Mouse (Mus musculus) embryonic fibroblast, embryonic 13.5 days (primary cell): ENCODE measurements around the gene Polrmt. TPM values are rescaled to one million over a fixed set of nuclear protein-coding genes. Genes with fewer than 3 reads are reported as not detected.

Experiments
- H3K27ac ChIP-seq: 2 replicates; pipeline ENCODE4 v1.5.1; 2012; ENCODE audit warnings: low read length, control low read depth, inconsistent platforms; ENCODE audit not compliant: insufficient read depth
- H3K4me1 ChIP-seq: 2 replicates; pipeline ENCODE4 v1.6.1; 2011; ENCODE audit warnings: low read length; ENCODE audit not compliant: control insufficient read depth, insufficient read depth
- H3K4me3 ChIP-seq: 2 replicates; pipeline ENCODE4 v1.5.1; 2011; ENCODE audit warnings: mild to moderate bottlenecking, control low read depth, low read length; ENCODE audit not compliant: insufficient read depth
- CTCF ChIP-seq: IDR thresholded peaks from 2 replicates; pipeline ENCODE4 v1.5.1; 2011; ENCODE audit warnings: mild to moderate bottlenecking, control low read depth, low read length, moderate library complexity, borderline replicate concordance; ENCODE audit not compliant: insufficient read depth
- POLR2A ChIP-seq: IDR thresholded peaks from 2 replicates; pipeline ENCODE4 v1.6.1; 2011; ENCODE audit warnings: low read depth, mild to moderate bottlenecking, control low read depth, low read length, moderate library complexity
- polyA plus RNA-seq: library from polyadenylated mRNA; stranded (reverse); fragments of >200 nt; gene quantifications from 2 replicates; pipeline ENCODE4 v1.2.4, GENCODE M21; 2011; ENCODE audit warnings: low read depth; ENCODE audit not compliant: missing spikeins, insufficient read length

The Polrmt gene
- polyA plus RNA-seq, 1 experiment, result 14.9 TPM

- Histone ChIP-seq H3K27ac (no peak overlapping the region), H3K4me3 (no peak overlapping the region), H3K4me1 (no peaks in the 10 kb centered on the region)
- TF ChIP-seq POLR2A (no peak), CTCF (peak; percentile 29; the same call in 1 of the 2 replicates)
Observed at GRCm38 (mm10) chr10:79788386-79789158, 42.2 kb upstream of the Polrmt start.

GRCm38 (mm10) chr10:79783920-79784800 lies 37.8 kb upstream of the Polrmt start:
- no peak overlapping the region for H3K4me3 ChIP-seq
- H3K27ac ChIP-seq, result no peak overlapping the region
- no peaks in the 10 kb centered on the region; the same call in 1 of the 2 replicates for H3K4me1 ChIP-seq
- TF ChIP-seq CTCF (no peak), POLR2A (no peak)

GRCm38 (mm10) chr10:79783050-79783449 lies 36.7 kb upstream of the Polrmt start:
- Histone ChIP-seq H3K27ac (no peak overlapping the region), H3K4me3 (no peak overlapping the region), H3K4me1 (peaks cover 4% of the 10 kb centered on the region; the same call in 1 of the 2 replicates)
- no peak for TF ChIP-seq POLR2A

GRCm38 (mm10) chr10:79781956-79782355 lies 35.6 kb upstream of the Polrmt start:
- H3K4me3 ChIP-seq, result no peak overlapping the region
- TF ChIP-seq CTCF (no peak), POLR2A (no peak)
- peaks cover 4% of the 10 kb centered on the region; the same call in 1 of the 2 replicates for H3K4me1 ChIP-seq
- H3K27ac ChIP-seq, result no peak overlapping the region

- no peak for TF ChIP-seq CTCF
- no peak for TF ChIP-seq POLR2A
- no peak overlapping the region for H3K4me3 ChIP-seq
- no peak overlapping the region for H3K27ac ChIP-seq
- H3K4me1 ChIP-seq, result peaks cover 4% of the 10 kb centered on the region; the same call in 1 of the 2 replicates
Observed at GRCm38 (mm10) chr10:79781139-79781538, 34.8 kb upstream of the Polrmt start.

GRCm38 (mm10) chr10:79780664-79781015 lies 34.3 kb upstream of the Polrmt start:
- H3K27ac ChIP-seq, result no peak overlapping the region
- H3K4me3 ChIP-seq, result peak overlapping the region; percentile 22
- H3K4me1 ChIP-seq, result peaks cover 4% of the 10 kb centered on the region; the same call in 1 of the 2 replicates
- TF ChIP-seq CTCF (no peak), POLR2A (no peak)

- Histone ChIP-seq H3K27ac (no peak overlapping the region), H3K4me3 (peak overlapping the region; percentile 22), H3K4me1 (peaks cover 4% of the 10 kb centered on the region; the same call in 1 of the 2 replicates)
- peak; percentile 82 for TF ChIP-seq CTCF
- TF ChIP-seq POLR2A, result no peak
Observed at GRCm38 (mm10) chr10:79779784-79780663, 33.6 kb upstream of the Polrmt start.

GRCm38 (mm10) chr10:79779193-79779592 lies 32.8 kb upstream of the Polrmt start:
- Histone ChIP-seq H3K4me1 (peaks cover 4% of the 10 kb centered on the region; the same call in 1 of the 2 replicates), H3K4me3 (no peak overlapping the region), H3K27ac (no peak overlapping the region)
- no peak for TF ChIP-seq POLR2A
- TF ChIP-seq CTCF, result no peak

GRCm38 (mm10) chr10:79778006-79778405 lies 31.6 kb upstream of the Polrmt start:
- Histone ChIP-seq H3K4me1 (peaks cover 4% of the 10 kb centered on the region; the same call in 1 of the 2 replicates), H3K27ac (peak overlapping the region; percentile 30; the same call in 1 of the 2 replicates), H3K4me3 (peak overlapping the region; percentile 59)
- TF ChIP-seq POLR2A (no peak), CTCF (no peak)
